Mouse (Mus musculus): ENCODE measurements around the gene Myh14.
A peak's percentile ranks its signal among the peaks of the same experiment; 100 is the strongest.

Myh14 gene

GRCm38 (mm10) chr7:44683656-44684055 is 13.0 kb upstream of the Myh14 start:
- no peaks in the 10 kb centered on the region for H3K36me3 ChIP-seq (ENCODE audit: insufficient read depth, low read length)
- H3K9me3 ChIP-seq (ENCODE audit: low read length) = no peaks in the 10 kb centered on the region
- peaks cover 23% of the 10 kb centered on the region for H3K4me1 ChIP-seq (replicated peaks; ENCODE audit: low read depth, low read length)
- no peaks in the 10 kb centered on the region; the same call in 1 of the 2 replicates for H3K27me3 ChIP-seq (ENCODE audit: insufficient read depth, low read length)
- H3K4me3 ChIP-seq (replicated peaks; ENCODE audit: low read length) = no peak overlapping the region
- TF ChIP-seq NANOG (IDR thresholded peaks at IDR 0.05; ENCODE audit: borderline replicate concordance, low read length) (no peak), POU5F1 (IDR thresholded peaks at IDR 0.05; ENCODE audit: borderline replicate concordance, low read length) (no peak), CTCF (conservative IDR thresholded peaks at IDR 0.05; ENCODE audit: low read length) (no peak)

DNA sequence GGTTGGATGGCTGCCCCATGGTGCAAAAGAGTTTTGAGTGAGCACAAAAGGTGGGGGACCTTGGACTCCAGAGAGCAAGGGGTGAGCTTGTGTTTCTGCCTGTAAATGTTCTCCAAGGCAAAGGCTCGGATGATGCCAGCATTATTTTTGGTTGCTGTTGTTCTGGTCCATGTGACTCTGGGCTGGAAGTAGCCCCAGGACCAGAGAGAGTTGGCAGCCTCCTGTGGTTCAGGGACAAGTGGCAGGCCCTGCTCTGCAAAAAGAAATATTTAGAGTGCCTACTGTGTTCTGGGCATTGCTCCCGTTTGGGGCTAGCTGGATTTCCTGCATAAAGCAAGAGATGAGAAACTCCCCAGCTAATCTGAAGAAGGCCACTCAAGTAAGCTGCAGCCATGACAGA is 6.0 kb upstream of the Myh14 start:
- Histone ChIP-seq H3K36me3 (ENCODE audit: insufficient read depth, low read length) (no peaks in the 10 kb centered on the region), H3K27me3 (ENCODE audit: insufficient read depth, low read length) (peaks cover 3% of the 10 kb centered on the region; the same call in 1 of the 2 replicates), H3K4me1 (replicated peaks; ENCODE audit: low read depth, low read length) (peaks cover 10% of the 10 kb centered on the region), H3K4me3 (replicated peaks; ENCODE audit: low read length) (no peak overlapping the region), H3K9me3 (ENCODE audit: low read length) (no peaks in the 10 kb centered on the region)
- no peak for TF ChIP-seq CTCF (conservative IDR thresholded peaks at IDR 0.05; ENCODE audit: low read length)
- no peak for TF ChIP-seq POU5F1 (IDR thresholded peaks at IDR 0.05; ENCODE audit: borderline replicate concordance, low read length)
- no peak for TF ChIP-seq NANOG (IDR thresholded peaks at IDR 0.05; ENCODE audit: borderline replicate concordance, low read length)

GRCm38 (mm10) chr7:44676126-44676525 is 5.5 kb upstream of the Myh14 start:
- H3K4me1 ChIP-seq (replicated peaks; ENCODE audit: low read depth, low read length) = peaks cover 14% of the 10 kb centered on the region
- H3K4me3 ChIP-seq (replicated peaks; ENCODE audit: low read length) = no peak overlapping the region
- TF ChIP-seq NANOG (IDR thresholded peaks at IDR 0.05; ENCODE audit: borderline replicate concordance, low read length) (no peak), CTCF (conservative IDR thresholded peaks at IDR 0.05; ENCODE audit: low read length) (no peak), POU5F1 (IDR thresholded peaks at IDR 0.05; ENCODE audit: borderline replicate concordance, low read length) (no peak)
- peaks cover 3% of the 10 kb centered on the region; the same call in 1 of the 2 replicates for H3K27me3 ChIP-seq (ENCODE audit: insufficient read depth, low read length)
- H3K36me3 ChIP-seq (ENCODE audit: insufficient read depth, low read length) = no peaks in the 10 kb centered on the region
- H3K9me3 ChIP-seq (ENCODE audit: low read length) = no peaks in the 10 kb centered on the region

- TF ChIP-seq CTCF (conservative IDR thresholded peaks at IDR 0.05; ENCODE audit: low read length) (no peak), NANOG (IDR thresholded peaks at IDR 0.05; ENCODE audit: borderline replicate concordance, low read length) (no peak), POU5F1 (IDR thresholded peaks at IDR 0.05; ENCODE audit: borderline replicate concordance, low read length) (no peak)
- H3K4me1 ChIP-seq (replicated peaks; ENCODE audit: low read depth, low read length) = peaks cover 23% of the 10 kb centered on the region
- peaks cover 3% of the 10 kb centered on the region; the same call in 1 of the 2 replicates for H3K27me3 ChIP-seq (ENCODE audit: insufficient read depth, low read length)
- no peaks in the 10 kb centered on the region for H3K9me3 ChIP-seq (ENCODE audit: low read length)
- no peak overlapping the region for H3K4me3 ChIP-seq (replicated peaks; ENCODE audit: low read length)
- H3K36me3 ChIP-seq (ENCODE audit: insufficient read depth, low read length) = no peaks in the 10 kb centered on the region
Observed at GRCm38 (mm10) chr7:44675171-44675570, 4.5 kb upstream of the Myh14 start.

DNA sequence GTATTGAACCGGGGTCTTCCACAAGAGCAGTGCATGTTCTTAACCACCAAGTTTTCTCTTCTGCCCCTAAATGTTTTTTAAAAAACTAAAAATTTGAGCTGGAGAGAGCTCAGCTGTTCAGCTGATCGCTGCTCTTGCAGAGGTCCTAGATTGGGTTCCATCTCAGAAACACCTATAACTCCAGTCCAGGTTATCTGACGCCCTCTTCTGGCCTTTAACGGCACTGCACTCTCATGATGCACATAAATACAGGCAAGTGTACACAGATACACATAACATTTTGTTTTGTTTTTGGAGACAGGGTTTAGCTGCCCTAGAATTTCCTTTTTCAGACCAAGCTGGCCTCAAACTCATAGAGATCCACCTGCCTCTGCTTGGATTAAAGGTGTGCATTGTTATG is 3.9 kb upstream of the Myh14 start:
- TF ChIP-seq CTCF (conservative IDR thresholded peaks at IDR 0.05; ENCODE audit: low read length) (peak; percentile 61), NANOG (IDR thresholded peaks at IDR 0.05; ENCODE audit: borderline replicate concordance, low read length) (no peak), POU5F1 (IDR thresholded peaks at IDR 0.05; ENCODE audit: borderline replicate concordance, low read length) (no peak)
- Histone ChIP-seq H3K4me1 (replicated peaks; ENCODE audit: low read depth, low read length) (peaks cover 23% of the 10 kb centered on the region), H3K36me3 (ENCODE audit: insufficient read depth, low read length) (no peaks in the 10 kb centered on the region), H3K27me3 (ENCODE audit: insufficient read depth, low read length) (peaks cover 3% of the 10 kb centered on the region; the same call in 1 of the 2 replicates), H3K4me3 (replicated peaks; ENCODE audit: low read length) (no peak overlapping the region), H3K9me3 (ENCODE audit: low read length) (no peaks in the 10 kb centered on the region)

GRCm38 (mm10) chr7:44672193-44672592 is 1.6 kb upstream of the Myh14 start:
- Histone ChIP-seq H3K4me3 (replicated peaks; ENCODE audit: low read length) (no peak overlapping the region), H3K9me3 (ENCODE audit: low read length) (no peaks in the 10 kb centered on the region), H3K36me3 (ENCODE audit: insufficient read depth, low read length) (no peaks in the 10 kb centered on the region), H3K4me1 (replicated peaks; ENCODE audit: low read depth, low read length) (peaks cover 41% of the 10 kb centered on the region), H3K27me3 (ENCODE audit: insufficient read depth, low read length) (no peaks in the 10 kb centered on the region)
- TF ChIP-seq POU5F1 (IDR thresholded peaks at IDR 0.05; ENCODE audit: borderline replicate concordance, low read length) (no peak), NANOG (IDR thresholded peaks at IDR 0.05; ENCODE audit: borderline replicate concordance, low read length) (no peak), CTCF (conservative IDR thresholded peaks at IDR 0.05; ENCODE audit: low read length) (no peak)

GRCm38 (mm10) chr7:44669103-44669502 is 1.5 kb downstream of the Myh14 start:
- Histone ChIP-seq H3K36me3 (ENCODE audit: insufficient read depth, low read length) (no peaks in the 10 kb centered on the region), H3K27me3 (ENCODE audit: insufficient read depth, low read length) (no peaks in the 10 kb centered on the region), H3K4me1 (replicated peaks; ENCODE audit: low read depth, low read length) (peaks cover 51% of the 10 kb centered on the region), H3K4me3 (replicated peaks; ENCODE audit: low read length) (peak overlapping the region; percentile 73), H3K9me3 (ENCODE audit: low read length) (no peaks in the 10 kb centered on the region)
- TF ChIP-seq NANOG (IDR thresholded peaks at IDR 0.05; ENCODE audit: borderline replicate concordance, low read length) (no peak), CTCF (conservative IDR thresholded peaks at IDR 0.05; ENCODE audit: low read length) (no peak), POU5F1 (IDR thresholded peaks at IDR 0.05; ENCODE audit: borderline replicate concordance, low read length) (no peak)

DNA sequence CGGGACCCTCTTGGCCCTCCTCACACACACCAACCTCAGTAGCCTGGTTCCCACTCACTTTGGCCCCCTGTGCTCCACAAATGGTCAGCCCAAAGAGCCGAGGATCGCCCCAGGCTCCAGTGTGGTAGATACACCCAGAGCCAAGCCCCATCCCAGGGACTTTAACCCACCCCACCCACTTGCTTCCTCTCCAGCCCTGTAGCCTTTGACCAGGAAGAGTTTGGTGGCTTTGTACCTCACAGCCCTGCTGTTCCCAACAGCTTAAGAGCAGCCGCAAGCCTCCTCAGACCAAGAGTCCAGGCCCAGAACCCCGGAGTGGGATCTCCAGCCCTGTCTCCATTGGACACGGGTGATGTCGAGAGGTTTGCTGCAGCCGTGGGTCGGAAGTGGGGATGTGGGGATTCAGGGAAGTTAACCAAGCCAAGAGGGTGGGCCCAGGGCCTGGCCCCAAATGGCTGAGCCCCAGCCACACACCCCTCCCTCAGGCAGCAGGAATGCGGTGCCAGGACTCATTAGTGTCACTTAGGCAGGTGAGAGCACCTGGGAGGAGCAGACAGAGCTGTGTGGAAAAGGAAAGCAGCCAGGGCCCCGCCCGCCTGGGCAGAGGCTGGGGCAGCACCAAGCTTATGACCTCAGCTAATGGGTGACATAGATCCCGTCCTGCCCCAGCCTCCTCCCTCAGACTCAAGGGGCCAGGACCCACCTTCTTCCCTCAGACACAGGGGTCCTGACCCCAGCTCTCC is 2.5 kb downstream of the Myh14 start:
- H3K4me3 ChIP-seq (replicated peaks; ENCODE audit: low read length) = peak overlapping the region; percentile 73
- TF ChIP-seq NANOG (IDR thresholded peaks at IDR 0.05; ENCODE audit: borderline replicate concordance, low read length) (no peak), CTCF (conservative IDR thresholded peaks at IDR 0.05; ENCODE audit: low read length) (no peak), POU5F1 (IDR thresholded peaks at IDR 0.05; ENCODE audit: borderline replicate concordance, low read length) (no peak)
- H3K27me3 ChIP-seq (ENCODE audit: insufficient read depth, low read length) = no peaks in the 10 kb centered on the region
- peaks cover 52% of the 10 kb centered on the region for H3K4me1 ChIP-seq (replicated peaks; ENCODE audit: low read depth, low read length)
- H3K9me3 ChIP-seq (ENCODE audit: low read length) = no peaks in the 10 kb centered on the region
- H3K36me3 ChIP-seq (ENCODE audit: insufficient read depth, low read length) = no peaks in the 10 kb centered on the region

Measured in E14TG2a.4 (cell line).